Mouse (Mus musculus): ENCODE results near the gene Gabra1.

Gene Gabra1

GRCm38 (mm10) chr11:42182825-42183152, at the start of gene Gabra1:
TSS of gene Gabra1 (minus strand) at chr11:42182930.
- no peak for DNase-seq

GRCm38 (mm10) chr11:42181973-42182824, 531 bp downstream of the Gabra1 start:
- no peak for DNase-seq

GRCm38 (mm10) chr11:42181426-42181825, 1.3 kb downstream of the Gabra1 start:
- no peak for DNase-seq

GRCm38 (mm10) chr11:42179535-42179934, 3.2 kb downstream of the Gabra1 start:
- no peak for DNase-seq

- DNase-seq, result no peak
Measured at GRCm38 (mm10) chr11:42178296-42178695, 4.4 kb downstream of the Gabra1 start.

- DNase-seq, result no peak
Measured at GRCm38 (mm10) chr11:42151396-42151795, 31.3 kb downstream of the Gabra1 start.

- no peak for DNase-seq
Measured at GRCm38 (mm10) chr11:42116931-42117330, 65.8 kb downstream of the Gabra1 start.

GRCm38 (mm10) chr11:42110051-42110450, 72.7 kb downstream of the Gabra1 start:
- no peak for DNase-seq

GRCm38 (mm10) chr11:42109627-42110026, 73.1 kb downstream of the Gabra1 start:
- no peak for DNase-seq

- DNase-seq, result no peak
Measured at GRCm38 (mm10) chr11:42095556-42095955, 87.2 kb downstream of the Gabra1 start.

Data from spleen, adult 18-20 months (tissue).